Mouse (Mus musculus) hematopoietic stem cell, adult 5-6 weeks (primary cell): ENCODE measurements around the gene Krr1. TPM values are rescaled to one million over a fixed set of nuclear protein-coding genes. Genes with fewer than 3 reads are reported as not detected.
A peak's percentile ranks its signal among the peaks of the same experiment; 100 is the strongest.
"Not testable (repeated sequence)": the region's sequence is repeated elsewhere in the genome, so short reads cannot be mapped to it uniquely, and the experiment has no call there.

Source experiments
- ATAC-seq, 2 experiments: fragments of 125-278 bp in 1 of 2; replicated peaks in 1 of 2; 2 replicates each; pipeline ENCODE4 v1.8.0; 2016 to 2017; ENCODE audit warnings: inconsistent platforms in 2 of 2, mild to moderate bottlenecking in 2 of 2, moderate number of reproducible peaks in 2 of 2, low read depth in 1 of 2, moderate TSS enrichment in 1 of 2; ENCODE audit not compliant: low FRiP score in 2 of 2, poor library complexity in 2 of 2, severe bottlenecking in 2 of 2, insufficient read depth in 1 of 2, low TSS enrichment in 1 of 2
- total RNA-seq: library from RNA; stranded (forward); fragments of 172-1452, 232-1000 nt; gene quantifications from 2 replicates; pipeline ENCODE4 v1.2.3, GENCODE M21; 2017

Gene Krr1
- total RNA-seq, 1 experiment from 2014 or later, result 59.9 TPM

GRCm38 (mm10) chr10:111959353-111959752, 13.1 kb upstream of the Krr1 start:
- no peak for ATAC-seq

GRCm38 (mm10) chr10:111960459-111960858, 12.0 kb upstream of the Krr1 start:
- ATAC-seq, result no peak

GRCm38 (mm10) chr10:111966394-111966793, 6.1 kb upstream of the Krr1 start:
- ATAC-seq, result 0 out of 4 replicates have a peak, but pooled peaks of 1 of the 2 experiments have one; percentile 37

- ATAC-seq, result no peak
Observed at GRCm38 (mm10) chr10:111971929-111972328, 535 bp upstream of the Krr1 start.

GRCm38 (mm10) chr10:111977584-111977983, 5.1 kb downstream of the Krr1 start:
- peak; percentile 76 for ATAC-seq

- ATAC-seq, result peak in 1 of 2 experiments; percentile 44; a peak in 1 of 4 replicates
Observed at GRCm38 (mm10) chr10:111983070-111983469, 10.6 kb downstream of the Krr1 start.

GRCm38 (mm10) chr10:111986453-111986852, 14.0 kb downstream of the Krr1 start:
- ATAC-seq, result peak in 1 of 2 experiments; percentile 64; a peak in 1 of 4 replicates

GRCm38 (mm10) chr10:111995803-111996548, 23.5 kb downstream of the Krr1 start:
- peak; percentile 30 to 34 for ATAC-seq

- peak; percentile 59 to 62 for ATAC-seq
Observed at GRCm38 (mm10) chr10:111996549-111996904, 24.1 kb downstream of the Krr1 start.

GRCm38 (mm10) chr10:111996911-111997347, 24.5 kb downstream of the Krr1 start:
- peak; percentile 51 to 57 for ATAC-seq

GRCm38 (mm10) chr10:111997671-111998070, 25.2 kb downstream of the Krr1 start:
- no peak for ATAC-seq

GRCm38 (mm10) chr10:111999765-112000164, 27.3 kb downstream of the Krr1 start:
- no peak for ATAC-seq

GRCm38 (mm10) chr10:112000568-112000967, 28.1 kb downstream of the Krr1 start:
- peak; percentile 46 to 58 for ATAC-seq

- ATAC-seq, result no peak
Observed at GRCm38 (mm10) chr10:112001350-112001749, 28.9 kb downstream of the Krr1 start.

- ATAC-seq, result peak; percentile 5 to 20; a peak in 1 of 4 replicates
Observed at GRCm38 (mm10) chr10:112001756-112002520, 29.5 kb downstream of the Krr1 start.

- ATAC-seq, result peak; percentile 88 to 89
Observed at GRCm38 (mm10) chr10:112002544-112003215, 30.2 kb downstream of the Krr1 start, which contains the start of gene Glipr1. TSS of gene Glipr1 (minus strand) at chr10:112002631.

GRCm38 (mm10) chr10:112009511-112009910, 37.0 kb downstream of the Krr1 start:
- not testable (repeated sequence) for ATAC-seq

GRCm38 (mm10) chr10:112023585-112023984, 51.1 kb downstream of the Krr1 start:
- peak in 1 of 2 experiments; percentile 32; a peak in 2 of 4 replicates for ATAC-seq
